Mouse (Mus musculus) intestine, postnatal 0 days (tissue): ENCODE results near the gene Mrpl54. TPM values are rescaled to one million over a fixed set of nuclear protein-coding genes. Genes with fewer than 3 reads are reported as not detected.
"Not testable (repeated sequence)": the region's sequence is repeated elsewhere in the genome, so short reads cannot be mapped to it uniquely, and the experiment has no call there.

ENCODE experiments used
- ATAC-seq: fragments of 200-750 bp; cut with Nextera tagmentation; 2 replicates; pipeline ENCODE4 v1.8.0; 2017; ENCODE audit warnings: mild to moderate bottlenecking, moderate TSS enrichment, moderate library complexity
- H3K27ac ChIP-seq: fragments of 300-500 bp; sonication (generic); 2 replicates; pipeline ENCODE4 v1.5.1; 2014; ENCODE audit warnings: mild to moderate bottlenecking, low read depth, low read length, moderate library complexity
- H3K27me3 ChIP-seq: fragments of 300-500 bp; sonication (generic); replicated peaks from 2 replicates; pipeline ENCODE4 v1.6.1; 2014; ENCODE audit warnings: low read length, mixed read lengths; ENCODE audit not compliant: control insufficient read depth, insufficient read depth
- H3K36me3 ChIP-seq: fragments of 300-500 bp; sonication (generic); 2 replicates; pipeline ENCODE4 v1.6.1; 2014; ENCODE audit warnings: mild to moderate bottlenecking, moderate library complexity; ENCODE audit not compliant: control insufficient read depth, insufficient read depth
- H3K4me1 ChIP-seq: fragments of 300-500 bp; sonication (generic); replicated peaks from 2 replicates; pipeline ENCODE4 v1.6.1; 2014; ENCODE audit warnings: antibody characterized with exemption, low read length, mixed read lengths; ENCODE audit not compliant: control insufficient read depth, insufficient read depth
- H3K4me2 ChIP-seq: fragments of 300-500 bp; sonication (generic); replicated peaks from 2 replicates; pipeline ENCODE4 v1.6.1; 2014; ENCODE audit warnings: low read depth, mild to moderate bottlenecking, moderate library complexity
- H3K4me3 ChIP-seq: fragments of 300-500 bp; sonication (generic); 2 replicates; pipeline ENCODE4 v1.5.1; 2014; ENCODE audit warnings: low read depth, low read length
- H3K9ac ChIP-seq: fragments of 300-500 bp; sonication (generic); 2 replicates; pipeline ENCODE4 v1.6.1; 2014; ENCODE audit warnings: mild to moderate bottlenecking, low read depth, low read length
- H3K9me3 ChIP-seq: fragments of 300-500 bp; sonication (generic); 2 replicates; pipeline ENCODE4 v1.6.1; 2016; ENCODE audit warnings: mixed run types; ENCODE audit not compliant: control insufficient read depth
- CTCF ChIP-seq: sonication (generic); IDR thresholded peaks from 2 replicates; pipeline ENCODE4 v1.5.1; 2016; ENCODE audit warnings: low read depth, mild to moderate bottlenecking, control low read depth, antibody characterized with exemption, moderate library complexity
- WGBS: fragments of 180-500 bp; shearing (Covaris S2); extraction: QIAGEN DNeasy Blood & Tissue Kit; methylation state at CpG from one replicate; pipeline ENCODE4 v1.1.7; 2014; 5-methylcytosine and 5-hydroxymethylcytosine counted together
- polyA plus RNA-seq: library from polyadenylated mRNA; unstranded; fragments of >200 nt; fragmentation: Nextera tagmentation; extraction: Ambion mirVana; gene quantifications from 2 replicates; pipeline ENCODE4 v1.2.1, GENCODE M21; 2015

The Mrpl54 gene
- polyA plus RNA-seq, 1 experiment from 2014 or later = 287 TPM

DNA sequence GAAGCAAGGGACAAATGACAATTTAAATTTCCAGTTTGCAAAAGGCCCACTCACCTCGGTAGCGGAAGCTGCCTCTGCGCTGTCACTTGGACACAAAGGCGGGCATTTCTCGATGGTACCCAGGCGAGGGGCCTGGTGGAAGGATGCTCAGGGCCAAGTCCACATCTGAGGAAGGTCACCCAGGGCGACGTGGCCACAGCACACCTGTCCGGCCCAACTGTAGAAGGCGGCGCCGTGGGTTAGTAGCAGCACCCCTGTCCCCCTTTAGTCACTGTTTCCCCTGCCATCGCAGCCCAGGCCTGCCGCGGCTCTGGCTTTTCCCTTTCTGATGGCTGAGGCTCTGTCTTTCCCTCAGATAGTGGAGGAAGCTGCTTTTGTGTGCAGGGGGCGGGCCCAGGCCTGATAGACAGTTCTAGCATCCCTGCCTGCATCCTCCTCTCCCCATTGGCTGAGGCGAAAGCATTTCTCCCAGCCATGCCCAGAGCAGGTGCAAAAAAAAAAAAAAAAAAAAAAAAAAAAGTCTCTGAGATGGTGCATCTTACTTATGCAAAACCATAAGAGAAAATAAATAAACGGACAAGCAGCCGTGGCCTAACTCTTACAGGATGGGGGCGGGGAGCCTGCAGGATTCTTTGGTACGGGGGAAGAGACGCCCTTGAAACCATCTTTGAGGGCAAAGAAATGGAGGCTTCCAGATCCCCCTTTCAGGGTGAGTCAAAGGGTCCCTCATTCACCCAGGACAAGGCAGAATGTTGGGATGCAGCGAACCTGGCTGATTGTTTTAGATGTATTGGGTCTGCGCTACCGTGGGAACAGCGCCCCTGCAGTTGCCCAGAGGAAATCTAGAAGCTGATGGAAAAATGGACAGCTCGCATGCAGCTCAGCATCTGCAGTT, 36.0 kb downstream of the Mrpl54 start, which contains the start of gene Atcay:
Gene Atcay (minus strand): TSS at position 396 of the 895 bp plus-strand sequence.
- Histone ChIP-seq H3K4me1 (peaks cover 6% of the 10 kb centered on the region; the same call in 1 of the 2 replicates), H3K4me3 (no peak within 1 kb of the TSS), H3K36me3 (no peaks in the 10 kb centered on the region), H3K27ac (0 out of 2 replicates have a peak within 1 kb of the TSS, but pooled peaks have one; percentile 95), H3K9ac (no peak within 1 kb of the TSS), H3K4me2 (no peak within 1 kb of the TSS; the same call in none of the 2 replicates), H3K27me3 (peaks cover 16% of the 10 kb centered on the region; the same call in 1 of the 2 replicates), H3K9me3 (no peaks in the 10 kb centered on the region)
- no peak for ATAC-seq
- TF ChIP-seq CTCF = peak; percentile 77
- WGBS = 17% methylated on average over 27 of the region's 27 CpGs

- no peaks in the 10 kb centered on the region for H3K36me3 ChIP-seq
- H3K27me3 ChIP-seq = peaks cover 16% of the 10 kb centered on the region; the same call in 1 of the 2 replicates
- 17% methylated on average over 20 of the region's 20 CpGs for WGBS
- no peak for ATAC-seq
- no peak for TF ChIP-seq CTCF
- H3K9me3 ChIP-seq = no peaks in the 10 kb centered on the region
- no peak overlapping the region for H3K4me3 ChIP-seq
- H3K27ac ChIP-seq = no peak overlapping the region
- H3K4me2 ChIP-seq = no peak overlapping the region; the same call in 1 of the 2 replicates
- no peak overlapping the region for H3K9ac ChIP-seq
- peaks cover 6% of the 10 kb centered on the region; the same call in 1 of the 2 replicates for H3K4me1 ChIP-seq
These were observed 36.8 kb downstream of the Mrpl54 start for GRCm38 (mm10) chr10:81229735-81230437.

DNA sequence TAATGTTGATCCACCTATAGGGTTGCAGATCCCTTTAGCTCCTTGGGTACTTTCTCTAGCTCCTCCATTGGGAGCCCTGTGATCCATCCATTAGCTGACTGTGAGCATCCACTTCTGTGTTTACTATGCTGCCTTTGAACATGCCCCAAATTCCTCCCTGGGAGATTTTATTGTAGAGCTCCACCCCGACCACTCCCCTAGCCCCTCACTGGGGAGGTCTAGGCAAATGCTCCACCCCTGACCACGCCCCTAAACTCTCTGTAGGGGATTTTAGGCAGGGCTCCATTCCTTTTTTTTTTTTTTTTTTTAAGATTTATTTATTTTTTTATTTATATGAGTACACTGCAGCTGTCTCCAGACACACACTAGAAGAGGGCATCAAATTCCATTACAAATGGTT, 43.0 kb downstream of the Mrpl54 start:
- not testable (repeated sequence) for H3K4me3 ChIP-seq, ATAC-seq, H3K4me2 ChIP-seq, H3K27ac ChIP-seq, H3K9me3 ChIP-seq, H3K27me3 ChIP-seq, H3K36me3 ChIP-seq, H3K9ac ChIP-seq, H3K4me1 ChIP-seq
- WGBS = 47% methylated on average over 2 of the region's 2 CpGs

GRCm38 (mm10) chr10:81221402-81222015, 45.2 kb downstream of the Mrpl54 start:
- no peak for TF ChIP-seq CTCF
- Histone ChIP-seq H3K27me3 (no peaks in the 10 kb centered on the region), H3K4me3 (no peak overlapping the region), H3K36me3 (no peaks in the 10 kb centered on the region), H3K27ac (peak overlapping the region; percentile 76), H3K9me3 (no peaks in the 10 kb centered on the region), H3K9ac (0 out of 2 replicates have a peak overlapping the region, but pooled peaks have one; percentile 17), H3K4me1 (peaks cover 6% of the 10 kb centered on the region; the same call in 1 of the 2 replicates), H3K4me2 (no peak overlapping the region)
- WGBS = 61% methylated on average over 5 of the region's 5 CpGs
- ATAC-seq = peak; percentile 76

DNA sequence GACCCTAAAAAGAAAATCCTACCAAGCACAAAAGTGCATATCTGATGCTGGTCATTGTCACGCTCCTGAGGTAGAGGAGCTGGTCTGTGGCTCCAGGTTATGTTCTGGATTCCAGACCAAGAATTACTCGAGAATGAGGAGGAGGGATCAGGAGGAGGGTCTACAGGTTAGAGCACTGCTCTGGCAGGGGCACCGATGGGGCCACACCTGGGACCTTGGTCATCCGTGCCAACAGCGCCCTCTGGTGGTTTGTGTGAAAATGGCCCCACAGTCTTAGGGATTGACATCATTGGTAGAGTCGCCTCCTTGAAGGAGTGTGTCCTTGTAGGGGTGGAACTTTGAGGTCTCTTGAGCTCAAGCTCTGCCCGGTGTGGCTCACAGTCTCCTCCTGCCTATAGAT, 48.8 kb downstream of the Mrpl54 start:
- peak; percentile 49 for ATAC-seq
- Histone ChIP-seq H3K4me1 (peaks cover 6% of the 10 kb centered on the region; the same call in 1 of the 2 replicates), H3K9me3 (no peaks in the 10 kb centered on the region), H3K27ac (no peak overlapping the region), H3K4me3 (no peak overlapping the region), H3K27me3 (no peaks in the 10 kb centered on the region), H3K9ac (no peak overlapping the region), H3K4me2 (no peak overlapping the region), H3K36me3 (no peaks in the 10 kb centered on the region)
- 26% methylated on average over 7 of the region's 7 CpGs for WGBS
- peak; percentile 95 for TF ChIP-seq CTCF

GRCm38 (mm10) chr10:81217267-81217666, 49.5 kb downstream of the Mrpl54 start:
- H3K27ac ChIP-seq, ATAC-seq, H3K9me3 ChIP-seq: not testable (repeated sequence)

More at GRCm38 (mm10) chr10:81217267-81217666, 49.5 kb downstream of the Mrpl54 start:
- not testable (repeated sequence) for H3K36me3 ChIP-seq, H3K4me1 ChIP-seq, H3K4me2 ChIP-seq, H3K4me3 ChIP-seq, H3K9ac ChIP-seq, H3K27me3 ChIP-seq
- peak; percentile 71 for TF ChIP-seq CTCF
- 17% methylated on average over 1 of the region's 1 CpGs for WGBS
